Mouse (Mus musculus): Measurements from ENCODE around the gene Kcnq2. TPM values are rescaled to one million over a fixed set of nuclear protein-coding genes. Genes with fewer than 3 reads are reported as not detected.

Gene Kcnq2
- polyA plus RNA-seq, 1 experiment: not detected

DNA sequence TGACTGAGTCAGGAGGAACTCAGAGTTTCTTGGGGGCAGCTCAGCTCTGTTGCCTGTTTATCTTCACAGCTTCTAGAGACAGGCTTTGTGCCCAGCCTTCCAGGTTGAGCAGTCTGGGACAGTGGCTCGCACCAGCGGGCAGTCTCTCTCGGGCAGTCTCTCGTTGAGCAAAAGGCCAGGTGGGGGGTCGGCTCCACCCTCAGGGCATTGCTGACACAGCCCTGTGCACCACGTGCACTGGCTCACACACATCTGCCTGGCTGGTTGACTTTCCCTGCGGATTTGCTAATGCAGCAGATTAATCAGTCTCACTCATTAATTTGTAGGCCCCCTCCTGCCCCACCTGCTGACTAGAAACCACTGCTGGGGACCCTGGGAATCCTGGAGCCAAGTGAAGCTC, 93.2 kb downstream of the Kcnq2 start:
- Histone ChIP-seq H3K4me1 (ENCODE audit: control insufficient read depth, insufficient read depth, low read length) (no peaks in the 10 kb centered on the region), H3K4me3 (replicated peaks; ENCODE audit: control insufficient read depth, low read depth, low read length) (no peak overlapping the region), H3K27ac (ENCODE audit: control insufficient read depth, insufficient read depth, low read depth, low read length, poor library complexity) (no peak overlapping the region)
- 23% methylated on average over 7 of the region's 7 CpGs for WGBS
- no peak for TF ChIP-seq POLR2A (IDR thresholded peaks at IDR 0.05; ENCODE audit: borderline replicate concordance, control insufficient read depth, low read depth, low read length)
- no peak for TF ChIP-seq CTCF (IDR thresholded peaks at IDR 0.05; ENCODE audit: control insufficient read depth, insufficient read depth, low read length)

DNA sequence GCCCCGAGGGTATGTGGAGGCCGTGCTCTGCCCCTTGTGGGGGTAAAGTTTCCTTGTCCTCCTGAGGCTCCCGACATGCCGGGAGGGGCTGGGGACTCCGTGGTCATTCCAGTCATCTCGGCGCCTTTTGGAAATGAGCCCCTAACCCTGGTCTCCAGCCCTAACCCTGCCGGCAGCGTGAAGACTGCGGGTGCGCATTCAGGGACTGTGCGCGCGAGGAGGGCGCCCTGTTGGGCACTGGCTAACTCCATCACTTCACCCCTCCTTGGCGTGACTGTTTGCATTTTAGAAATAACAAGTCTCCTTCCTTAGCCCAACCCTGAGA, 95.8 kb downstream of the Kcnq2 start:
- WGBS: 4% methylated on average over 16 of the region's 16 CpGs
- TF ChIP-seq POLR2A (IDR thresholded peaks at IDR 0.05; ENCODE audit: borderline replicate concordance, control insufficient read depth, low read depth, low read length) (no peak), CTCF (IDR thresholded peaks at IDR 0.05; ENCODE audit: control insufficient read depth, insufficient read depth, low read length) (no peak)
- H3K4me3 ChIP-seq (replicated peaks; ENCODE audit: control insufficient read depth, low read depth, low read length): no peak overlapping the region

DNA sequence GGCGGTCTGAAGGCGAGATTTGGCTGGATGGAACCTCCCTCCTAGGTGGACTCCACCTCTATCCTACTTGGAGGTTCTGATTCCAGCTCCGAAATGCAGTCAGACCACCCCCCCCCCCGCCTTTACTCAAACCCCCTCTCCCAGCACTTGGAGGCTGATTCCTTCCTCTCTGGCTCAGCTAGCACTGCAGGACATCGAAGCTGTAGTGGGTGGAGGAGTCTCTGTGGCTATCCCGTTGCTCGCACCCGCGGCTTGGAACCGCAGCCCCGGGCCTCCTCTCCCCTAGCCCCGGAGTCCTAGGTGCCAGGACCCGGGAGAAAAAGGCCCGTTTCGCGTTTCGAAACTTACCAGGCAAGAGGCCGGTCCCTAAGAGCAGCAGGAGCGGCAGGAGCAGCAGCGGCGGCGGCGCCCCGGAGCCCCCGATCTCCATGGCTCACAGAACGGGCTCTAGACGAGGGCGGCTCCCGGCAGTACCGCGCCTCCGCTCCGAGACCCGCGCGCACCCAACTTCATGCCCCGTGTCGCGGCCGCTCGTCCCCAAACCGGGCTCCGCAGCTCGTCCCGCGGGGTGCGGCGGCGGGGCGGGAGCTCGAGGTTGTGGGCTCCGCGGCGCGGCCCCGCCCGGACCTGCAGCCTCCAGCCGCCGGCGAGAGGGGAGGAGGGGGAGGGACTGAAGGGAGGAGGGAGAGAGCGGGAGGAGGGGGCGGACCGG, 96.3 kb downstream of the Kcnq2 start:
- no peak for TF ChIP-seq POLR2A (IDR thresholded peaks at IDR 0.05; ENCODE audit: borderline replicate concordance, control insufficient read depth, low read depth, low read length)
- no peak for TF ChIP-seq CTCF (IDR thresholded peaks at IDR 0.05; ENCODE audit: control insufficient read depth, insufficient read depth, low read length)
- H3K4me1 ChIP-seq (ENCODE audit: control insufficient read depth, insufficient read depth, low read length): no peaks in the 10 kb centered on the region
- no peak overlapping the region for H3K4me3 ChIP-seq (replicated peaks; ENCODE audit: control insufficient read depth, low read depth, low read length)
- no peak overlapping the region for H3K27ac ChIP-seq (ENCODE audit: control insufficient read depth, insufficient read depth, low read depth, low read length, poor library complexity)
- 2% methylated on average over 60 of the region's 63 CpGs for WGBS

More for the DNA sequence above, 95.8 kb downstream of the Kcnq2 start:
- no peak overlapping the region for H3K27ac ChIP-seq (ENCODE audit: control insufficient read depth, insufficient read depth, low read depth, low read length, poor library complexity)
- no peaks in the 10 kb centered on the region for H3K4me1 ChIP-seq (ENCODE audit: control insufficient read depth, insufficient read depth, low read length)

DNA sequence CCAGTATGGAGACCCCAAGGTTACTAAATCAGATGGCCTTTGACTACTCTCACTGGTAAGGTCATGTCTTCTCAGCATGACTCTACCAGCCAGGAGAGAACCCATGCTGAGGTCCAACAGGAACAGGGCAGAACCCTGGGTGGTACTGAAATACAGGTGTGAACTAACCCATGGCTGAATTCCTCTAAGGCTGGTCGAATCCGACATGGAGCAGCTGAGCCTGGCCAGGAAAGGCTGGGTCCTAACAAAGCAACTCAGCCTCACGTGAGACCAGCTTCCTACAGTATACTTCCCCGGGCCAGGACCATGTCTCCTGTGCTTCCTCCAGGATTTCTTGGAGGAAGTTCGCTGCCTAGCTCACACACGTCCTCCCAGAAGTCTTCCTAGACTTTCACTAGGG, 98.5 kb downstream of the Kcnq2 start:
- TF ChIP-seq POLR2A (IDR thresholded peaks at IDR 0.05; ENCODE audit: borderline replicate concordance, control insufficient read depth, low read depth, low read length): no peak
- Histone ChIP-seq H3K4me1 (ENCODE audit: control insufficient read depth, insufficient read depth, low read length) (no peaks in the 10 kb centered on the region), H3K27ac (ENCODE audit: control insufficient read depth, insufficient read depth, low read depth, low read length, poor library complexity) (no peak overlapping the region), H3K4me3 (replicated peaks; ENCODE audit: control insufficient read depth, low read depth, low read length) (no peak overlapping the region)
- WGBS: 39% methylated on average over 6 of the region's 6 CpGs

DNA sequence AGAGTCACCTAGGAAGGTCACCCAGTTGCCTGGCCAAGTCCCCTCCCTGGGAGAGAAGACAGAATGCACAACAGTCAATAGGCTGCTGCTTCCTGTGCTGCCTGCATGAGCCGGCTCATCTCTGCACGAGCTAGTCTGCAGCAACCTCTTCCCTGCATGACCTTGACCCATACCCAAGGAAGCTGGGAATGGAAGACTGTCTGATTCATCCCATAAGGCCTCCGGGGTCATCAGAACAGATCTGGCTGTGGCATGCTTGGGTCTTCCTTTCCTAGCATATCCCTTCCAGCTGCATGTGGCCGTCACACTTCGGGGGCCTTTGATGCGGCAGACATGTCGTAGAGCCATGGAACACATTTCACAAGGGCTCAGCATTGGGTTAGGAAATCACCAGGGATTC, 99.9 kb downstream of the Kcnq2 start:
- 79% methylated on average over 7 of the region's 7 CpGs for WGBS

DNA sequence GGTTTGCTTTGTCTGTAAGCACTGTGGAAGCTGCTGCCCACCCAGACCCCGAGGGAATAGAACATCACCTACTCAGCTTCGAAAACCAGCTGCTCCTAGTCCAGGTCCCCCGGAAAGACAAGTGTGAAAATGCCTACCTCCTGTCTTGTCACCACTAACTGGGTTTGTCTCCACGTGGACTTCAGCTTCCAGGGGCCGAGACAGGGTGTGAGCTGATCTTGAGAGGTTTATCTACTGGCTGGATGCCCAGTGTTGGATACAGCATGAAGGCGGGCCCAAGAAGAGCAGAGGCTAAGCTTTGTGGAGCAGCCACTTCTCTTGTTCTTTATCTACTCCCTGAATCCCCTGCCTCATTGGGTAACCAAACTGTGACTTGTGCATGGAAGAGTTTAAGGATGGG, 101.8 kb downstream of the Kcnq2 start:
- 51% methylated on average over 6 of the region's 6 CpGs for WGBS
- TF ChIP-seq CTCF (IDR thresholded peaks at IDR 0.05; ENCODE audit: control insufficient read depth, insufficient read depth, low read length) (no peak), POLR2A (IDR thresholded peaks at IDR 0.05; ENCODE audit: borderline replicate concordance, control insufficient read depth, low read depth, low read length) (no peak)
- no peak overlapping the region for H3K4me3 ChIP-seq (replicated peaks; ENCODE audit: control insufficient read depth, low read depth, low read length)
- no peaks in the 10 kb centered on the region for H3K4me1 ChIP-seq (ENCODE audit: control insufficient read depth, insufficient read depth, low read length)
- no peak overlapping the region for H3K27ac ChIP-seq (ENCODE audit: control insufficient read depth, insufficient read depth, low read depth, low read length, poor library complexity)

More for the DNA sequence above, 99.9 kb downstream of the Kcnq2 start:
- no peaks in the 10 kb centered on the region for H3K4me1 ChIP-seq (ENCODE audit: control insufficient read depth, insufficient read depth, low read length)
- TF ChIP-seq POLR2A (IDR thresholded peaks at IDR 0.05; ENCODE audit: borderline replicate concordance, control insufficient read depth, low read depth, low read length) (no peak), CTCF (IDR thresholded peaks at IDR 0.05; ENCODE audit: control insufficient read depth, insufficient read depth, low read length) (no peak)
- no peak overlapping the region for H3K27ac ChIP-seq (ENCODE audit: control insufficient read depth, insufficient read depth, low read depth, low read length, poor library complexity)
- no peak overlapping the region for H3K4me3 ChIP-seq (replicated peaks; ENCODE audit: control insufficient read depth, low read depth, low read length)

DNA sequence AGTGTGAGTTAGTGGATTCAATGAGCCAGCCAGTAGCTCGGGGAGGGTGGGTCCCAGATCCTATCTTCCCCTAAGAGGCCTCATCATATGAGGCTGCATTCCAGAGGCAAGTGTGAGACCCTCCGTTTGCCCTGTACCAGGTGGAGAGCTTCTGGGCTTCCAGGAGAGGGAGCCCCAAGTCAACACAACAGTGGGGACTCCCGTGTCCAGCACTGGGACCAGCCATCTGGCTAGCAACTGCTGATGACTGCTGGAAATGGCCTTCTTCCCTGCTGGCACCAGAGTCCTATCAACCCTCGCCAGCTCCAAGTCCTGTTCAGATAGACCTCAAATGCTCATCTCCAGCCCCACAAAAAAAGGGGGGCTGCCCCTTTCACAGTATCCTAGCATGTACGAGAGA, 102.7 kb downstream of the Kcnq2 start:
- H3K4me1 ChIP-seq (ENCODE audit: control insufficient read depth, insufficient read depth, low read length): no peaks in the 10 kb centered on the region
- TF ChIP-seq CTCF (IDR thresholded peaks at IDR 0.05; ENCODE audit: control insufficient read depth, insufficient read depth, low read length) (no peak), POLR2A (IDR thresholded peaks at IDR 0.05; ENCODE audit: borderline replicate concordance, control insufficient read depth, low read depth, low read length) (no peak)
- H3K27ac ChIP-seq (ENCODE audit: control insufficient read depth, insufficient read depth, low read depth, low read length, poor library complexity): no peak overlapping the region
- no peak overlapping the region for H3K4me3 ChIP-seq (replicated peaks; ENCODE audit: control insufficient read depth, low read depth, low read length)
- 43% methylated on average over 5 of the region's 5 CpGs for WGBS

DNA sequence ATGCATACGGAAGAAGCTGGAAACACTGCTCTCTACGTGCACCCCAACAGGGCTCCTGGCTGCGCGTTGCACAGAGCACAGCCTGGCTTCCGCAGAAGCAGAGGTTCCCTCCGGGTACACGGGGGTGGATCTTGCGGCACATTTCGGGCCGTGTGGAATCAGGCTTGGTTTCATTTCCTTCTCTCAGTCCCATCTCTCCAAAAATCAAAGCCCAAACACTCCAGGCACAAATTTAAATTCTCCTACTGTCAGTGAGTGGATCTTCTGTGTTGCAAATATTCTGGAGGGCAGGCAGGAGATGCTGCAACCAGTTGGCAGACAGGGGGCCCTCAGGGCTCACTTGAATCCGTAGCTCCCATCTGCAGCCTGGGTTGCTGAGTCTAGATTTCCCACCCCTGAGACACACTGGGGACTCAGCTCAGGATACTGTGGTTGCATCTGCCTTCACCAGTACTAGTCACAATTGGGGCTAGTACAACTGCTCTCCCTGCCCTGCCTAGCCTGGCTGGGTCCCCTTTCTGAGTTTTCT, 103.6 kb downstream of the Kcnq2 start:
- Histone ChIP-seq H3K27ac (ENCODE audit: control insufficient read depth, insufficient read depth, low read depth, low read length, poor library complexity) (no peak overlapping the region), H3K4me3 (replicated peaks; ENCODE audit: control insufficient read depth, low read depth, low read length) (no peak overlapping the region), H3K4me1 (ENCODE audit: control insufficient read depth, insufficient read depth, low read length) (no peaks in the 10 kb centered on the region)
- WGBS: 68% methylated on average over 11 of the region's 11 CpGs
- no peak for TF ChIP-seq CTCF (IDR thresholded peaks at IDR 0.05; ENCODE audit: control insufficient read depth, insufficient read depth, low read length)
- TF ChIP-seq POLR2A (IDR thresholded peaks at IDR 0.05; ENCODE audit: borderline replicate concordance, control insufficient read depth, low read depth, low read length): no peak

Other genes starting within 250 kb of the Kcnq2 start
- 17.7 and 26.6 TPM in 2 replicates for gene Ythdf1, start 214.4 kb downstream of the Kcnq2 start, polyA plus RNA-seq (2011; ENCODE audit: insufficient read depth, insufficient read length, low replicate concordance, missing spikeins)
- not detected in 2 replicates for gene Birc7, start 206.3 kb downstream of the Kcnq2 start, polyA plus RNA-seq (2011; ENCODE audit: insufficient read depth, insufficient read length, low replicate concordance, missing spikeins)
- gene Nkain4, start 180.6 kb downstream of the Kcnq2 start, polyA plus RNA-seq (2011; ENCODE audit: insufficient read depth, insufficient read length, low replicate concordance, missing spikeins): not detected in 2 replicates
- 32.9 and 35.6 TPM in 2 replicates for gene Arfgap1, start 168.1 kb downstream of the Kcnq2 start, polyA plus RNA-seq (2011; ENCODE audit: insufficient read depth, insufficient read length, low replicate concordance, missing spikeins)
- 0.52 and 2.6 TPM in 2 replicates for gene Col20a1, start 148.8 kb downstream of the Kcnq2 start, polyA plus RNA-seq (2011; ENCODE audit: insufficient read depth, insufficient read length, low replicate concordance, missing spikeins)
- gene Chrna4, start 91.8 kb downstream of the Kcnq2 start, polyA plus RNA-seq (2011; ENCODE audit: insufficient read depth, insufficient read length, low replicate concordance, missing spikeins): not detected in 2 replicates
- gene Eef1a2, start 21.7 kb upstream of the Kcnq2 start, polyA plus RNA-seq (2011; ENCODE audit: insufficient read depth, insufficient read length, low replicate concordance, missing spikeins): 0.47 and 0.97 TPM in 2 replicates
- gene Ppdpf, start 51.9 kb upstream of the Kcnq2 start, polyA plus RNA-seq (2011; ENCODE audit: insufficient read depth, insufficient read length, low replicate concordance, missing spikeins): 43.8 and 59.8 TPM in 2 replicates
- gene Ptk6, start 67.5 kb upstream of the Kcnq2 start, polyA plus RNA-seq (2011; ENCODE audit: insufficient read depth, insufficient read length, low replicate concordance, missing spikeins): not detected in 2 replicates
- gene Srms, start 77.9 kb upstream of the Kcnq2 start, polyA plus RNA-seq (2011; ENCODE audit: insufficient read depth, insufficient read length, low replicate concordance, missing spikeins): not detected in 2 replicates
- gene Fndc11, start 84.7 kb upstream of the Kcnq2 start, polyA plus RNA-seq (2011; ENCODE audit: insufficient read depth, insufficient read length, low replicate concordance, missing spikeins): not detected in 2 replicates
- gene Helz2, start 106.7 kb upstream of the Kcnq2 start, polyA plus RNA-seq (2011; ENCODE audit: insufficient read depth, insufficient read length, low replicate concordance, missing spikeins): 11.2 and 29.3 TPM in 2 replicates
- 18.5 and 28.7 TPM in 2 replicates for gene Gmeb2, start 152.7 kb upstream of the Kcnq2 start, polyA plus RNA-seq (2011; ENCODE audit: insufficient read depth, insufficient read length, low replicate concordance, missing spikeins)
- 2.7 TPM in 1 of 2 replicates, not detected in the other for gene Stmn3, start 179.2 kb upstream of the Kcnq2 start, polyA plus RNA-seq (2011; ENCODE audit: insufficient read depth, insufficient read length, low replicate concordance, missing spikeins)
- 44.7 and 86.6 TPM in 2 replicates for gene Rtel1, start 184.4 kb upstream of the Kcnq2 start, polyA plus RNA-seq (2011; ENCODE audit: insufficient read depth, insufficient read length, low replicate concordance, missing spikeins)
- gene Zgpat, start 229.6 kb upstream of the Kcnq2 start, polyA plus RNA-seq (2011; ENCODE audit: insufficient read depth, insufficient read length, low replicate concordance, missing spikeins): 10.8 and 30.8 TPM in 2 replicates
- gene Arfrp1, start 230.1 kb upstream of the Kcnq2 start, polyA plus RNA-seq (2011; ENCODE audit: insufficient read depth, insufficient read length, low replicate concordance, missing spikeins): 25.1 and 48.4 TPM in 2 replicates
- gene Lime1, start 244.8 kb upstream of the Kcnq2 start, polyA plus RNA-seq (2011; ENCODE audit: insufficient read depth, insufficient read length, low replicate concordance, missing spikeins): 37.9 and 47.7 TPM in 2 replicates

Data from bone marrow, adult 2 months (tissue).